Mouse (Mus musculus): Measurements from ENCODE around the gene Cftr. TPM values are rescaled to one million over a fixed set of nuclear protein-coding genes. Genes with fewer than 3 reads are reported as not detected.

The Cftr gene
- total and polyA plus RNA-seq, 2 experiments from 2014 or later = 0.04 TPM; not detected in 1

DNA sequence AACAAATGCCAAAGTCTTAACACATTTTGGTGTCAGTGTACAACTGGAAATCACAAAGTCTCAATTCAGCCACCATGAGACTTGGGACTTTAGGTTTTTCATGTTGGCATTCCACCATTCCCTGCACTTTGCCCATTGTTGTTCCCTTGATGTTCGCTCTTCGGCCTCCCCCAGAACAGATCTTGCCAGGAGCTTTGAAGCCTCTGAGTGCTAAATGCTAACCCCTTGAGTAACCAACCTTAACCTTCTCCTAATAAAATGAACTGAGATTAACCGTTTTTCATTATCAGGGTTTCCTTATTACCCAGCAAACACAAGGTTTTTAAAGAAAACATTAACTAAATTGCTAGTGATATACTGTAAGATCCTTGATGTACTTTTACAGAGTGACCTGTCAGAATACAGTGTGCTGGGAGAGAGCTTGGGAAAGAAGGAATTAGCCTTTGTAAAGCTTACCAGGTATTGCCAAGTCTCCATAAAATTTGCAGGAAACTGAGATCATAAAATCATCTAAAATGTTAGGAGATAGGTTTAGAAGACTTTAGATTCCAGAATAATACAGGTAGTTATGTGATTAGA, 144.0 kb downstream of the Cftr start:
- TF ChIP-seq CTCF (IDR thresholded peaks at IDR 0.05; ENCODE audit: low read depth) (no peak), EP300 (IDR thresholded peaks at IDR 0.05; ENCODE audit: low read depth) (no peak)
- Histone ChIP-seq H3K4me1 (ENCODE audit: control insufficient read depth, insufficient read depth) (no peaks in the 10 kb centered on the region), H3K4me3 (ENCODE audit: low read depth, low read length) (no peak overlapping the region), H3K27me3 (ENCODE audit: control insufficient read depth, insufficient read depth, low read length) (no peaks in the 10 kb centered on the region), H3K9me3 (replicated peaks; ENCODE audit: control insufficient read depth, low read length) (no peaks in the 10 kb centered on the region), H3K9ac (replicated peaks; ENCODE audit: low read depth, low read length) (no peak overlapping the region), H3K27ac (ENCODE audit: low read depth) (no peak overlapping the region), H3K36me3 (replicated peaks; ENCODE audit: control insufficient read depth, insufficient read depth, low read length) (no peaks in the 10 kb centered on the region), H3K4me2 (ENCODE audit: low read depth, low read length) (no peak overlapping the region)
- DNase-seq (ENCODE audit: low spot score) = no peak
- no peak for ATAC-seq (ENCODE audit: insufficient read depth, low read depth)
- WGBS = 85% methylated on average over 3 of the region's 3 CpGs

DNA sequence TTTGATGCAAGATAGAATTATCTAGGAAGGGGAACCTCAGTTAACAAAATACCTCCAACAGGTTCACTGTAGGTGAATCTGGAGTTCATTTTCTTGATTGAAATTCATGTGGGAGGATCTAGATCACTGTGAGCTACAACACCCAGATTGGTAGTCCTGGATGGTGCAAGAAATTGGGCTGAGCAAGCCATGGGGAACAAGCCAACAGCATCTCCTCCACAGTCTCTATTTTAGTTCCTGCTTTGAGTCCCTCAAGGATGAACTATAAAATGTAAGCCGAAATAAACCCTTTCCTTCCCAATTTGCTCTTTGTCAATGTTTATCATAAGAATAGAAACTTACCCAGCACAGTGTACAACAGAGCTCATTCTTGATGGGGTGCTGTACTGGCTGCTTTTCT, 152.5 kb downstream of the Cftr start:
- DNase-seq (ENCODE audit: low spot score) (no peak), ATAC-seq (ENCODE audit: insufficient read depth, low read depth) (no peak)
- Histone ChIP-seq H3K9ac (replicated peaks; ENCODE audit: low read depth, low read length) (no peak overlapping the region), H3K27ac (ENCODE audit: low read depth) (no peak overlapping the region), H3K4me1 (ENCODE audit: control insufficient read depth, insufficient read depth) (no peaks in the 10 kb centered on the region), H3K4me2 (ENCODE audit: low read depth, low read length) (no peak overlapping the region), H3K36me3 (replicated peaks; ENCODE audit: control insufficient read depth, insufficient read depth, low read length) (no peaks in the 10 kb centered on the region), H3K4me3 (ENCODE audit: low read depth, low read length) (no peak overlapping the region), H3K27me3 (ENCODE audit: control insufficient read depth, insufficient read depth, low read length) (no peaks in the 10 kb centered on the region), H3K9me3 (replicated peaks; ENCODE audit: control insufficient read depth, low read length) (no peaks in the 10 kb centered on the region)
- no peak for TF ChIP-seq EP300 (IDR thresholded peaks at IDR 0.05; ENCODE audit: low read depth)
- no peak for TF ChIP-seq CTCF (IDR thresholded peaks at IDR 0.05; ENCODE audit: low read depth)
- WGBS = 73% methylated on average over 1 of the region's 1 CpGs

DNA sequence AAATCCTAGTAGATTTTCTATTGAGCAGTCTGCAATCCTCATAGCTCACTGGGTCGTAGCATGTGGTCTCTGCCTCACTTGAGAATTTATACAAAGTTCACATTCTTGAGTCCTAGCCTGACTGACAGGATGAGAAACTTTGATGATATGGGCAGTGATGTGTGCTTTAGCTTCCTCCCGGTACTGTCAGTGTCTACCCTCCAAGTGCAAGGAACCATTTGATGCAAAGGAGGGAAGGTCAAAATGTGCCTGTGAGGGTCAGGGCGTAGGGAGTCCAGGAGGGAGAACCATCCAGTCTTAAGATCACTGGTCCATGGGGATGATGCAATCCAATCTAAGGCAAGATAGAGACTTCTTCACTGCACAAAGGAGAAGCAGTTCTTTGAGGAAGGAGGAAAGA, 164.9 kb downstream of the Cftr start:
- Histone ChIP-seq H3K4me2 (ENCODE audit: low read depth, low read length) (no peak overlapping the region), H3K36me3 (replicated peaks; ENCODE audit: control insufficient read depth, insufficient read depth, low read length) (no peaks in the 10 kb centered on the region), H3K4me3 (ENCODE audit: low read depth, low read length) (no peak overlapping the region), H3K9me3 (replicated peaks; ENCODE audit: control insufficient read depth, low read length) (no peaks in the 10 kb centered on the region), H3K27ac (ENCODE audit: low read depth) (no peak overlapping the region), H3K27me3 (ENCODE audit: control insufficient read depth, insufficient read depth, low read length) (no peaks in the 10 kb centered on the region), H3K9ac (replicated peaks; ENCODE audit: low read depth, low read length) (no peak overlapping the region), H3K4me1 (ENCODE audit: control insufficient read depth, insufficient read depth) (no peaks in the 10 kb centered on the region)
- no peak for DNase-seq (ENCODE audit: low spot score)
- TF ChIP-seq EP300 (IDR thresholded peaks at IDR 0.05; ENCODE audit: low read depth) (no peak), CTCF (IDR thresholded peaks at IDR 0.05; ENCODE audit: low read depth) (no peak)
- ATAC-seq (ENCODE audit: insufficient read depth, low read depth) = no peak
- WGBS = 65% methylated on average over 3 of the region's 3 CpGs

DNA sequence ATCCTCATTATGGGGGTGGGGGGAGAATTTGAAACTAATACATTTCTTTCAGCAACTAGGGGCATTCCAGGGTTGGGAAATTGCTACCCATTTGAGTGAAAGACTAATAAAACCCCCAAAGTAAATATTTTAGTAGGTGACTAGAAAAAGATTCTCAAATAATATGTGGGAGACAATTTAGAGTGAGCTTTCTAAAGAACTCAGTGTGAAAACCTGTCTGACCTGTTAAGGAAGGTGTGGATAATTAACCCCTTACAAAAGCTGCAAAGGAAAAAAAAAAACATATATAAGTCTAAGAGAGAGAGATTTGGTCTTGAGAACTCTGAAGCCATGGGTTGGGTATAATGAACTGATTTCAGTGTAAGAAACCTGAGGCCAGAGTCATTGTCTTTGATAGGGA, 167.8 kb downstream of the Cftr start:
- ATAC-seq (ENCODE audit: insufficient read depth, low read depth) (no peak), DNase-seq (ENCODE audit: low spot score) (no peak)
- Histone ChIP-seq H3K27ac (ENCODE audit: low read depth) (no peak overlapping the region), H3K27me3 (ENCODE audit: control insufficient read depth, insufficient read depth, low read length) (no peaks in the 10 kb centered on the region), H3K36me3 (replicated peaks; ENCODE audit: control insufficient read depth, insufficient read depth, low read length) (no peaks in the 10 kb centered on the region), H3K9me3 (replicated peaks; ENCODE audit: control insufficient read depth, low read length) (no peaks in the 10 kb centered on the region), H3K4me1 (ENCODE audit: control insufficient read depth, insufficient read depth) (no peaks in the 10 kb centered on the region), H3K4me3 (ENCODE audit: low read depth, low read length) (no peak overlapping the region), H3K9ac (replicated peaks; ENCODE audit: low read depth, low read length) (no peak overlapping the region), H3K4me2 (ENCODE audit: low read depth, low read length) (no peak overlapping the region)
- TF ChIP-seq CTCF (IDR thresholded peaks at IDR 0.05; ENCODE audit: low read depth) = no peak
- TF ChIP-seq EP300 (IDR thresholded peaks at IDR 0.05; ENCODE audit: low read depth) = no peak

DNA sequence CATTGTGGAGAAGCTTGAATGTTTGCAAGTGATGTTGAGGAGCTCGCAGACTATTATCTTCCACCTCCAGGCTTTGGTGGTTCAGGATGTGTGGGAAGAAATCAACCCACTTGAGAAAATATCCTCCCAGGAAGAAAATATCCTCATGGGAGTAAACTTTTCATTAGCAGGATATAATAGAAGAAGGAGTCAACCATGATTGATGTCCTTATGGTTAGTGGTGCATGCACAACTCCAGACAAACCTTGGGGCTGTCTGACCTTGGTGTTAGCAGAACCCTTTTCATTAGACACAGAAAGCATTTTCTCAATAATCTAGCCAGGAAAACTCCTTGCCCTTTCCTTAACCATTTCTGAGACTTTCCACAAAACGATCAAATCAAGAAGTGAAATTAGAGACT, 173.8 kb downstream of the Cftr start:
- TF ChIP-seq EP300 (IDR thresholded peaks at IDR 0.05; ENCODE audit: low read depth) = no peak
- no peak for TF ChIP-seq CTCF (IDR thresholded peaks at IDR 0.05; ENCODE audit: low read depth)
- no peak overlapping the region for H3K9ac ChIP-seq (replicated peaks; ENCODE audit: low read depth, low read length)
- H3K27me3 ChIP-seq (ENCODE audit: control insufficient read depth, insufficient read depth, low read length) = no peaks in the 10 kb centered on the region
- no peak overlapping the region for H3K4me2 ChIP-seq (ENCODE audit: low read depth, low read length)
- no peaks in the 10 kb centered on the region for H3K36me3 ChIP-seq (replicated peaks; ENCODE audit: control insufficient read depth, insufficient read depth, low read length)
- DNase-seq (ENCODE audit: low spot score) (no peak), ATAC-seq (ENCODE audit: insufficient read depth, low read depth) (no peak)
- no peak overlapping the region for H3K4me3 ChIP-seq (ENCODE audit: low read depth, low read length)
- H3K4me1 ChIP-seq (ENCODE audit: control insufficient read depth, insufficient read depth) = no peaks in the 10 kb centered on the region
- H3K27ac ChIP-seq (ENCODE audit: low read depth) = no peak overlapping the region
- no peaks in the 10 kb centered on the region for H3K9me3 ChIP-seq (replicated peaks; ENCODE audit: control insufficient read depth, low read length)
- 65% methylated on average over 2 of the region's 2 CpGs for WGBS

DNA sequence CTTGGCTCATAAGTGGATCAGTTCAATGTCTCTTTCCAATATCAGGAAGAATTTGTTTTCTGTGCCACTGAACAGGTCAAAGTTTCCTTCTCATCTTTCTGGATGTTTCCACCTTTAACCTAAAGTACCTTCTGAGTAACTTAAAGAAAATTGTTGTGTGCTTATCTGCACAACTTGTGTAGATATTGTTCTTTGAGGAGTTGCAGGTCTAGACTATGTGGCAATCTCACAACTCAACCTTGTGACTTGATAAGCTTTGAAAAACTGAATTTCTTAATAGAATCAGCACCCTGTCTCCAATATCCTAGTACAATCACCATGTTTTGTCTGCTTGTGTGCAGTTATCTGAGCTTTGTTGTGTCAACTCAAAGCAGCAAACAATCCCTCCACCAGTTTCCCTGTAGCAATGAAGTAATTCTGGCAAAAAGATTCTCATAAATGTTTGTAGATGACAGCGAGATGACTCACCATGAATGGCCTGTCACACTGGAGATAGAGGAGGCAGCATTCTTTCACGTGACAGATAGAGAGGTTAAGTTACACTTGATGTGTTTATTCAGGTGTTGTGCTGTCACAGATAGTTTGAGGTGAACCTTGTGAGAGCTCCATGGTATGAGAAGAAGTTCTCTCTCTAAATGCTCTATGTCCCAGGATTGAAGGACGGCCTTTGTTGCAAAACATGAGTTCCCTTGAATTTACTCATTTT, 178.8 kb downstream of the Cftr start:
- Histone ChIP-seq H3K9me3 (replicated peaks; ENCODE audit: control insufficient read depth, low read length) (no peaks in the 10 kb centered on the region), H3K9ac (replicated peaks; ENCODE audit: low read depth, low read length) (no peak overlapping the region), H3K4me2 (ENCODE audit: low read depth, low read length) (no peak overlapping the region), H3K36me3 (replicated peaks; ENCODE audit: control insufficient read depth, insufficient read depth, low read length) (no peaks in the 10 kb centered on the region), H3K27me3 (ENCODE audit: control insufficient read depth, insufficient read depth, low read length) (no peaks in the 10 kb centered on the region), H3K4me1 (ENCODE audit: control insufficient read depth, insufficient read depth) (no peaks in the 10 kb centered on the region), H3K4me3 (ENCODE audit: low read depth, low read length) (no peak overlapping the region), H3K27ac (ENCODE audit: low read depth) (no peak overlapping the region)
- DNase-seq (ENCODE audit: low spot score) = no peak
- ATAC-seq (ENCODE audit: insufficient read depth, low read depth) = no peak
- 50% methylated on average over 3 of the region's 3 CpGs for WGBS
- TF ChIP-seq EP300 (IDR thresholded peaks at IDR 0.05; ENCODE audit: low read depth) (no peak), CTCF (IDR thresholded peaks at IDR 0.05; ENCODE audit: low read depth) (no peak)

Measured in heart, postnatal 0 days (tissue).